Mouse (Mus musculus) hindbrain, embryonic 10.5 days (tissue): Measurements from ENCODE around the gene Pdzd8. TPM values are rescaled to one million over a fixed set of nuclear protein-coding genes. Genes with fewer than 3 reads are reported as not detected.

Experiments used
- DNase-seq: peaks from one replicate; pipeline ENCODE4 v3.0.0-alpha.2; 2017; ENCODE audit warnings: low spot score
- H3K27ac ChIP-seq: fragments of 300-500 bp; sonication (generic); 2 replicates; pipeline ENCODE4 v1.5.1; 2016; ENCODE audit warnings: mild to moderate bottlenecking, moderate library complexity
- H3K27me3 ChIP-seq: fragments of 300-500 bp; sonication (generic); 2 replicates; pipeline ENCODE4 v1.6.1; 2016; ENCODE audit warnings: mild to moderate bottlenecking; ENCODE audit not compliant: poor library complexity, insufficient read depth, severe bottlenecking
- H3K36me3 ChIP-seq: fragments of 300-500 bp; sonication (generic); 2 replicates; pipeline ENCODE4 v1.6.1; 2016; ENCODE audit warnings: mild to moderate bottlenecking, moderate library complexity
- H3K4me1 ChIP-seq: fragments of 300-500 bp; sonication (generic); replicated peaks from 2 replicates; pipeline ENCODE4 v1.6.1; 2016; ENCODE audit warnings: mild to moderate bottlenecking
- H3K4me3 ChIP-seq: fragments of 300-500 bp; sonication (generic); 2 replicates; pipeline ENCODE4 v1.5.1; 2016; ENCODE audit warnings: mild to moderate bottlenecking, moderate library complexity
- H3K9me3 ChIP-seq: fragments of 300-500 bp; sonication (generic); 2 replicates; pipeline ENCODE4 v1.6.1; 2016; ENCODE audit warnings: mild to moderate bottlenecking, moderate library complexity
- WGBS: fragments of 180-500 bp; shearing (Covaris S2); methylation state at CpG from one replicate; pipeline ENCODE4 v1.1.7; 2016; 5-methylcytosine and 5-hydroxymethylcytosine counted together
- polyA plus RNA-seq: library from polyadenylated mRNA; unstranded; fragments of >200 nt; fragmentation: Nextera tagmentation; extraction: Ambion mirVana; gene quantifications from 2 replicates; pipeline ENCODE4 v1.2.1, GENCODE M21; 2016

Gene Pdzd8
- polyA plus RNA-seq, 1 experiment from 2014 or later, result 8.3 TPM

- peak within 1 kb of the TSS; percentile 73 for H3K27ac ChIP-seq
- DNase-seq, result peak; percentile 67
- under 1% methylated on average over 55 of the region's 55 CpGs for WGBS
- H3K4me3 ChIP-seq, result peak within 1 kb of the TSS; percentile 61
- peaks cover 65% of the 10 kb centered on the region for H3K27me3 ChIP-seq
- peaks cover 44% of the 10 kb centered on the region for H3K4me1 ChIP-seq
- no peaks in the 10 kb centered on the region for H3K36me3 ChIP-seq
- H3K9me3 ChIP-seq, result no peaks in the 10 kb centered on the region; the same call in 1 of the 2 replicates
Measured at GRCm38 (mm10) chr19:59260718-59261442, 84.7 kb downstream of the Pdzd8 start, which contains the start of gene Slc18a2. Gene Slc18a2, plus strand, starts transcription at chr19:59260896.

DNA sequence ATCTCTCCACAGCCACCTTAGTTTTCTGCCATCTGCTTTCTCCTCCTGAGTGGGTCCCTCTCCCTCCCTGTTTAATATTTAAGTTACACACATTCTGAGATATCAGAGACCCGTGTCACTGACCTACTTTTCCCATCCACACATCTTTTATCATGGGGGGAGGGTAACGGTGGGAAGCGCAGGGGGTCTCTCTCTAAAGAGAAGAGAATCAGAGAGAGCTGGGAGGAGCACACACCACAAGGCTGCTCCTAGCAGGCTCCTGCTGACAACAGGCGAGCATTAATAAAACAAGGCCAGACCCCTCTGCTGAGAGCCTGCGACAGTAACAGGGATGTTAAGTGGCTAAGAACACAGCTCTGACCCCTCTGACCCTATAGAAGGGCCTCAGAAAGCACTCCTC, 85.9 kb downstream of the Pdzd8 start:
- Histone ChIP-seq H3K9me3 (no peaks in the 10 kb centered on the region; the same call in 1 of the 2 replicates), H3K36me3 (no peaks in the 10 kb centered on the region), H3K4me3 (no peak overlapping the region), H3K4me1 (peaks cover 32% of the 10 kb centered on the region), H3K27me3 (peaks cover 59% of the 10 kb centered on the region), H3K27ac (no peak overlapping the region)
- no peak for DNase-seq
- WGBS, result 22% methylated on average over 5 of the region's 5 CpGs

GRCm38 (mm10) chr19:59252651-59253050, 92.9 kb downstream of the Pdzd8 start:
- no peaks in the 10 kb centered on the region for H3K36me3 ChIP-seq
- no peak overlapping the region for H3K27ac ChIP-seq
- no peak for DNase-seq
- H3K9me3 ChIP-seq, result no peaks in the 10 kb centered on the region; the same call in 1 of the 2 replicates
- no peak overlapping the region for H3K4me3 ChIP-seq
- H3K4me1 ChIP-seq, result peaks cover 15% of the 10 kb centered on the region
- 69% methylated on average over 2 of the region's 2 CpGs for WGBS
- no peaks in the 10 kb centered on the region for H3K27me3 ChIP-seq

GRCm38 (mm10) chr19:59248553-59249286, 96.9 kb downstream of the Pdzd8 start:
- WGBS, result 78% methylated on average over 11 of the region's 11 CpGs

GRCm38 (mm10) chr19:59248144-59248543, 97.4 kb downstream of the Pdzd8 start:
- Histone ChIP-seq H3K27me3 (no peaks in the 10 kb centered on the region), H3K4me1 (peaks cover 20% of the 10 kb centered on the region), H3K9me3 (no peaks in the 10 kb centered on the region), H3K27ac (no peak overlapping the region), H3K36me3 (no peaks in the 10 kb centered on the region), H3K4me3 (no peak overlapping the region)
- no peak for DNase-seq
- 81% methylated on average over 4 of the region's 4 CpGs for WGBS

More at GRCm38 (mm10) chr19:59248553-59249286, 96.9 kb downstream of the Pdzd8 start:
- peak; percentile 23 for DNase-seq
- no peaks in the 10 kb centered on the region for H3K27me3 ChIP-seq
- H3K4me1 ChIP-seq, result peaks cover 20% of the 10 kb centered on the region
- H3K27ac ChIP-seq, result no peak overlapping the region
- no peaks in the 10 kb centered on the region for H3K36me3 ChIP-seq
- H3K9me3 ChIP-seq, result no peaks in the 10 kb centered on the region
- no peak overlapping the region for H3K4me3 ChIP-seq

Other genes starting within 250 kb of the Pdzd8 start
- gene Vax1, start 175.7 kb downstream of the Pdzd8 start, polyA plus RNA-seq, result 0.25 TPM in 1 of 2 replicates, not detected in the other
- not detected in 2 replicates for gene Kcnk18, start 126.6 kb downstream of the Pdzd8 start, polyA plus RNA-seq
- 11.7 and 13.6 TPM in 2 replicates for gene Slc18a2, start 84.9 kb downstream of the Pdzd8 start, polyA plus RNA-seq
- gene Rps12-ps3, start 23.5 kb downstream of the Pdzd8 start, polyA plus RNA-seq, result 3.3 and 17.4 TPM in 2 replicates
- gene Emx2, start 112.6 kb upstream of the Pdzd8 start, polyA plus RNA-seq, result 1.2 and 2.3 TPM in 2 replicates